Mouse (Mus musculus) ES-Bruce4 (cell line): ENCODE measurements around the gene Nfatc2ip. TPM values are rescaled to one million over a fixed set of nuclear protein-coding genes. Genes with fewer than 3 reads are reported as not detected.
A peak's percentile ranks its signal among the peaks of the same experiment; 100 is the strongest.

ENCODE experiments used
- H3K27ac ChIP-seq: 2 replicates; pipeline ENCODE4 v1.5.1; 2012; ENCODE audit warnings: low read length, inconsistent platforms; ENCODE audit not compliant: insufficient read depth
- H3K27me3 ChIP-seq: 2 replicates; pipeline ENCODE4 v1.6.1; 2012; ENCODE audit warnings: mild to moderate bottlenecking, low read length, inconsistent platforms; ENCODE audit not compliant: control insufficient read depth, poor library complexity, insufficient read depth, severe bottlenecking
- H3K36me3 ChIP-seq: 2 replicates; pipeline ENCODE4 v1.6.1; 2012; ENCODE audit warnings: inconsistent platforms, mild to moderate bottlenecking, low read length, moderate library complexity; ENCODE audit not compliant: control insufficient read depth, poor library complexity, insufficient read depth, severe bottlenecking
- H3K4me1 ChIP-seq: one replicate; pipeline ENCODE4 v1.8.1; 2011; ENCODE audit warnings: low read length; ENCODE audit not compliant: control insufficient read depth, insufficient read depth
- H3K4me3 ChIP-seq: 2 replicates; pipeline ENCODE4 v1.5.1; 2011; ENCODE audit warnings: low read depth, mild to moderate bottlenecking, low read length
- H3K9ac ChIP-seq: 2 replicates; pipeline ENCODE4 v1.6.1; 2012; ENCODE audit warnings: low read depth, mild to moderate bottlenecking, inconsistent platforms; ENCODE audit not compliant: poor library complexity, severe bottlenecking
- H3K9me3 ChIP-seq: replicated peaks from 2 replicates; pipeline ENCODE4 v1.6.1; 2012; ENCODE audit warnings: mild to moderate bottlenecking, low read length, inconsistent platforms; ENCODE audit not compliant: control insufficient read depth, poor library complexity, insufficient read depth, severe bottlenecking
- CTCF ChIP-seq: IDR thresholded peaks from one replicate; pipeline ENCODE4 v1.8.1; 2011; ENCODE audit warnings: low read depth, low read length
- EP300 ChIP-seq: IDR thresholded peaks from 2 replicates; pipeline ENCODE4 v1.6.1; 2011; ENCODE audit warnings: low read depth, low read length; ENCODE audit not compliant: insufficient read depth
- POLR2A ChIP-seq: IDR thresholded peaks from one replicate; pipeline ENCODE4 v1.8.1; 2011; ENCODE audit warnings: low read length; ENCODE audit not compliant: insufficient read depth
- polyA plus RNA-seq: library from polyadenylated mRNA; stranded (reverse); fragments of >200 nt; gene quantifications from 2 replicates; pipeline ENCODE4 v1.2.4, GENCODE M21; 2011; ENCODE audit warnings: low read depth; ENCODE audit not compliant: missing spikeins, insufficient read depth, insufficient read length

The Nfatc2ip gene
- polyA plus RNA-seq, 1 experiment, result 78.6 TPM

DNA sequence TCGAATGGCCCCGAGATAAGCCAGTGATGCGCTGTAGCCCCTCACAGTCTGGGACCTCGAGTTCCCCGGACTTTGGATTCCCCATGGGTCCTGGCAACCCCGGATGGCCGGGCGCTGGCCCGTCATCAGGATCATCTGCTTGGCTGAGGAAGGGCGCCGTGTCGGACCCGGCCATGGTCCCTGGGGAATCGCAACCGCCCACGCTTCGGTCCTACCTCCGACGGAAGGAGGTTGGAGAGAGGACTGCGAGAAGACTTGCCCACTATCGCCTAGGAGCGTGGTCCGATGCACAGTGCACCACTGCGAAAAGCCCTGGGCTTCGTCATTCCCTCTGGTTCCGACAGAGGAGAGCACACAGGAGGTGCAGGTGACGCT lies 19.6 kb downstream of the Nfatc2ip start:
- no peak overlapping the region for H3K27ac ChIP-seq
- H3K27me3 ChIP-seq, result no peaks in the 10 kb centered on the region
- TF ChIP-seq POLR2A, result no peak
- TF ChIP-seq CTCF, result no peak
- no peak for TF ChIP-seq EP300
- no peaks in the 10 kb centered on the region for H3K9me3 ChIP-seq
- peaks cover 4% of the 10 kb centered on the region for H3K36me3 ChIP-seq
- no peaks in the 10 kb centered on the region for H3K4me1 ChIP-seq
- H3K9ac ChIP-seq, result peak overlapping the region; percentile 62
- H3K4me3 ChIP-seq, result peak overlapping the region; percentile 94

DNA sequence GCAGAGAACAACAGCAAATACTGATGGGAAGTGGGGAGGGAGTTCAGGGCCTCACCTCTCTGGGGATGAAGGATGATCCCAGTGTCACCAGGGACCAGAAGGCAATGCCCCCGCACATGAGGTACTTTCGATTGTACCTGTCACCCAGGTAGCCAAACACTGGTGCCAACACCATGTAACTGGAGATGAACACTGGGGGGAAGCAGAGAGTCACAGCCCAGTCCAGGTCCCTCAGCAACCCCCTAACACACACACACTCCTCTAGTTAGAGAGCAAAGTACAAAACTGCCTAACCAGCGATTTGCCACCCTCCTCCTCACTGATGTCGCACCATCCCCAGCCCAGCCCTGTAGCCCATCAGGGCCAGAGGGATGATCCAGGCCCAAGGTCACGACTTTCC lies 21.5 kb downstream of the Nfatc2ip start:
- TF ChIP-seq POLR2A, result no peak
- TF ChIP-seq CTCF, result peak; percentile 41
- H3K36me3 ChIP-seq, result peaks cover 8% of the 10 kb centered on the region

DNA sequence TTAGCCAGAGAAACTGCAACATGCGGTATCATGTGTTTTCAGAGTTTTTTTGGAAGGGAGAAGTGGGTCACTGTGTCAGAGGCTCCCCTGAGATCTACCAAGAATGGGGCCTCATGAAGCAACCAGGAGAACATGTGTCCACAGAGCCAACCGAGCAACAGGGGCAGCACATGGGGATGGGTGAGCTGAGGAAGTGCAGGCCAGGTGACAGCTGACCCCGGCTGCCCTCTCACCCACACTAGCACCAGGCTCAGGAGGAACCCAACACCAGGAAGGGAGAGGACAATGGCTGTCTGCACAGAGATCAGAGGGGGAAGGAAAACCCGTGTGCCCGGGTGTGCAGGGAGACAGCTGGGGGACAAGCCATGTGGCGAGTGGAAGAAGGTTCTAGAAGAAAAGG lies 22.0 kb downstream of the Nfatc2ip start:
- Histone ChIP-seq H3K9ac (no peak overlapping the region), H3K4me1 (no peaks in the 10 kb centered on the region), H3K27ac (no peak overlapping the region), H3K36me3 (peaks cover 11% of the 10 kb centered on the region), H3K4me3 (no peak overlapping the region), H3K27me3 (no peaks in the 10 kb centered on the region), H3K9me3 (no peaks in the 10 kb centered on the region)
- no peak for TF ChIP-seq POLR2A
- no peak for TF ChIP-seq EP300
- TF ChIP-seq CTCF, result no peak

More for the DNA sequence above, 21.5 kb downstream of the Nfatc2ip start:
- no peak overlapping the region for H3K4me3 ChIP-seq
- no peaks in the 10 kb centered on the region for H3K9me3 ChIP-seq
- no peak overlapping the region for H3K27ac ChIP-seq
- H3K9ac ChIP-seq, result no peak overlapping the region
- no peaks in the 10 kb centered on the region for H3K4me1 ChIP-seq
- no peaks in the 10 kb centered on the region for H3K27me3 ChIP-seq

DNA sequence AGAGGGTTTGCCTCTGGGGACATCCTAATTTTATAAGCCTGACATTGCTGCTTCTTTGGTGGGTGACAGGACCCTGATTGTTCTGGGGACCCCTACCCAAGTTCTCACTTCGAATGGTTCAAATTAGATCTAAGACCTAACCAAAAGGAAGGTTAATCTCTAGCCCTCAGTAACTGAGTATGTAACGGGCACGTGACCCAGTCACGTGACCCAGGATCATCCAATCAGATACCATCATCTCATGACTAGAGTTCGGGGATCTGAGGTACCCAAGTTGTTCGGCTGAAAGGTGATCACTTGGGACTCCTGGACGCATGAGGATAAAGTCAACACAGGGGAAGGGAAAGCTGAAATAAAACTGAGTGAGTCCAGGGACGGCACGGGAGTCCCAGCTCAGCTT lies 23.5 kb downstream of the Nfatc2ip start:
- Histone ChIP-seq H3K27ac (no peak overlapping the region), H3K27me3 (no peaks in the 10 kb centered on the region), H3K9ac (no peak overlapping the region), H3K36me3 (peaks cover 11% of the 10 kb centered on the region), H3K4me1 (no peaks in the 10 kb centered on the region), H3K4me3 (no peak overlapping the region), H3K9me3 (no peaks in the 10 kb centered on the region)
- no peak for TF ChIP-seq POLR2A

DNA sequence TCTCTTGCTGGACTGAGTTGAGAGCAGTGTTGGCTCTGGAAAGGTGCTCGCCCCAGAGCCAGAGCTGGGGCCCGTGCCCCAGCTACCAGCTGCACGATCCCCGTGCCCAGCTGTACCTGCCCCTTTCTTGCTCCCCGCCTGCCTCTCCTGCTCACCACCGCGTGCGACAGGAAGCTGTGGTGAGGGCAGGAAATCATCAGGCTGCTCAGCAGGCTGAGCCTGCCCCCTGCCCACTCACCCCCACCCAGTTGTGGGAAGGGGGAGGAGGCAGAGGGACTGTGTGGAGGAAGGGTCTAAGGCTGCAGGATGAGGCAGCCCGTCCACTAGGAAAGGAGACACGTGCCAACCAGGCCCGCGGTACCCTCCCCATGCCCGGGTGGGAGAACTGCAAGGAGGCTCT lies 27.1 kb downstream of the Nfatc2ip start, which contains the start of gene Lat:
Gene Lat, minus strand, starts transcription at position 178 of the 400 bp plus-strand sequence.
- Histone ChIP-seq H3K9me3 (no peaks in the 10 kb centered on the region), H3K27me3 (no peaks in the 10 kb centered on the region), H3K36me3 (peaks cover 11% of the 10 kb centered on the region), H3K27ac (no peak within 1 kb of the TSS), H3K4me1 (no peaks in the 10 kb centered on the region), H3K4me3 (peak within 1 kb of the TSS; percentile 68), H3K9ac (peak within 1 kb of the TSS; percentile 68)
- TF ChIP-seq CTCF, result no peak
- TF ChIP-seq EP300, result no peak
- TF ChIP-seq POLR2A, result no peak

GRCm38 (mm10) chr7:126368367-126368766 lies 28.2 kb downstream of the Nfatc2ip start:
- Histone ChIP-seq H3K4me3 (no peak overlapping the region), H3K27ac (no peak overlapping the region), H3K9ac (no peak overlapping the region; the same call in 1 of the 2 replicates), H3K36me3 (peaks cover 11% of the 10 kb centered on the region), H3K9me3 (no peaks in the 10 kb centered on the region), H3K27me3 (no peaks in the 10 kb centered on the region), H3K4me1 (no peaks in the 10 kb centered on the region)
- TF ChIP-seq CTCF, result no peak
- no peak for TF ChIP-seq POLR2A
- TF ChIP-seq EP300, result no peak
